Mouse (Mus musculus) limb, embryonic 11.5 days (tissue): ENCODE measurements around the gene Arhgef10l. TPM values are rescaled to one million over a fixed set of nuclear protein-coding genes. Genes with fewer than 3 reads are reported as not detected.

ENCODE experiments used
- ATAC-seq: fragments of 200-750 bp; cut with Nextera tagmentation; 2 replicates; pipeline ENCODE4 v1.8.0; 2017; ENCODE audit warnings: low read depth; ENCODE audit not compliant: insufficient number of reproducible peaks, low FRiP score, low TSS enrichment
- DNase-seq: peaks from one replicate; pipeline ENCODE4 v3.0.0-alpha.2; 2015; ENCODE audit warnings: low spot score
- H3K27ac ChIP-seq: fragments of 300-500 bp; sonication (generic); replicated peaks from 2 replicates; pipeline ENCODE4 v1.5.1; 2014; ENCODE audit warnings: low read depth, mild to moderate bottlenecking, low read length
- H3K27me3 ChIP-seq: fragments of 300-500 bp; sonication (generic); 2 replicates; pipeline ENCODE4 v1.6.1; 2014; ENCODE audit warnings: mild to moderate bottlenecking, low read length, mixed read lengths; ENCODE audit not compliant: control insufficient read depth, insufficient read depth
- H3K36me3 ChIP-seq: fragments of 300-500 bp; sonication (generic); 2 replicates; pipeline ENCODE4 v1.6.1; 2014; ENCODE audit warnings: mild to moderate bottlenecking, low read length, moderate library complexity, mixed read lengths; ENCODE audit not compliant: control insufficient read depth, insufficient read depth
- H3K4me1 ChIP-seq: fragments of 300-500 bp; sonication (generic); 2 replicates; pipeline ENCODE4 v1.6.1; 2014; ENCODE audit warnings: low read length, mixed read lengths; ENCODE audit not compliant: control insufficient read depth, insufficient read depth
- H3K4me2 ChIP-seq: fragments of 300-500 bp; sonication (generic); 2 replicates; pipeline ENCODE4 v1.6.1; 2014; ENCODE audit warnings: low read depth, mild to moderate bottlenecking, moderate library complexity; ENCODE audit not compliant: severe bottlenecking
- H3K4me3 ChIP-seq: fragments of 300-500 bp; sonication (generic); 2 replicates; pipeline ENCODE4 v1.5.1; 2014; ENCODE audit warnings: low read depth, low read length
- H3K9ac ChIP-seq: fragments of 300-500 bp; sonication (generic); 2 replicates; pipeline ENCODE4 v1.6.1; 2014; ENCODE audit warnings: mild to moderate bottlenecking, low read length
- H3K9me3 ChIP-seq: fragments of 300-500 bp; sonication (generic); 2 replicates; pipeline ENCODE4 v1.6.1; 2016; ENCODE audit warnings: low read length; ENCODE audit not compliant: control insufficient read depth
- WGBS: fragments of 180-500 bp; shearing (Covaris S2); extraction: QIAGEN DNeasy Blood & Tissue Kit; methylation state at CpG from one replicate; pipeline ENCODE4 v1.1.7; 2014; 5-methylcytosine and 5-hydroxymethylcytosine counted together
- polyA plus RNA-seq: library from polyadenylated mRNA; unstranded; fragments of >200 nt; fragmentation: Nextera tagmentation; extraction: Ambion mirVana; gene quantifications from 2 replicates; pipeline ENCODE4 v1.2.1, GENCODE M21; 2014

Gene Arhgef10l
- polyA plus RNA-seq, 1 experiment from 2014 or later, result 11.8 TPM

DNA sequence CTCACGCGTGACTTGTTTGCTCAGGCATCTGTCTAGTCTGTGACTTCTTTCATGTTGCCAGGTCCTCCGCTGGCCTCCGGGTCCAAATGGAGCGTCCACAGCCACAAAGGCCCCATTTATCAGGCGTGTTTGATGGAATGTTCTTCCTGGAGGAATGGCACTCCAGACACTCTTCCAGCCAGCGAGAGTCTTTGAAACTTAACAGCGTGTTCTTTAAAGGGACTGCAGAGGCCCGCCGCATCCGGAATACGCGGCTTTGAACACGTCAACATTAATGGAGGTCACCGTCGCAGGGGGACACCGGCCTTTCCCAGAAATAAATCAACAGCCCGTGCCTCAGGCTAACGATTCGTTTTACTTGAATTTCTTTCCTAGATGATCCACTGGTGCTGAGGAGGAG is 168.6 kb downstream of the Arhgef10l start:
- Histone ChIP-seq H3K4me2 (no peak overlapping the region), H3K4me3 (no peak overlapping the region), H3K36me3 (no peaks in the 10 kb centered on the region), H3K9ac (no peak overlapping the region), H3K27me3 (no peaks in the 10 kb centered on the region), H3K9me3 (no peaks in the 10 kb centered on the region), H3K27ac (no peak overlapping the region), H3K4me1 (peaks cover 12% of the 10 kb centered on the region; the same call in 1 of the 2 replicates)
- WGBS, result 47% methylated on average over 20 of the region's 20 CpGs
- DNase-seq (no peak), ATAC-seq (no peak)

- no peak overlapping the region for H3K27ac ChIP-seq
- no peak for ATAC-seq
- no peak overlapping the region for H3K4me3 ChIP-seq
- no peak for DNase-seq
- WGBS, result 40% methylated on average over 5 of the region's 5 CpGs
- H3K4me2 ChIP-seq, result no peak overlapping the region
- H3K36me3 ChIP-seq, result no peaks in the 10 kb centered on the region
- H3K9me3 ChIP-seq, result no peaks in the 10 kb centered on the region
- H3K9ac ChIP-seq, result no peak overlapping the region
- H3K27me3 ChIP-seq, result no peaks in the 10 kb centered on the region
- H3K4me1 ChIP-seq, result no peaks in the 10 kb centered on the region
These were observed 174.3 kb downstream of the Arhgef10l start for GRCm38 (mm10) chr4:140491555-140491954.

DNA sequence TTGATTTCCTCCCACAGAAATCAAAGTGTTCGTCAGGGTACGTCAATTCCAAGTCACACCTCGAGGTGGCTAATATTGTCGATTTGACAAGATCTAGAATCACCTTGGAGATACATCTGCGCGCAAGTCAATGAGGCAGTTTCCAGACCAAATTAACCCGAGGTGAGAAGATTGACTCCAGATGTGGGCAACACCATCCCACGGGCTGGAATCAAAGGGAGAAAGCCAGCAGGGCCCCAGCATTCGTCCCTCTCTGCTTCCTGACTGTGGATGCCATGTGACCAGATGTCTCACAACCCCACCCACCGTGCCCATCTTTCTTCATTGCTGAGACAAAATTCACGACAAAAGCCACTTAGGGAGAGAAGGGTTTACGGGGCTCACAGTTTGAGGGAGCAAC is 180.4 kb downstream of the Arhgef10l start:
- H3K4me1 ChIP-seq, result no peaks in the 10 kb centered on the region
- ATAC-seq (no peak), DNase-seq (peak; percentile 51)
- no peaks in the 10 kb centered on the region for H3K27me3 ChIP-seq
- no peaks in the 10 kb centered on the region for H3K36me3 ChIP-seq
- H3K27ac ChIP-seq, result no peak overlapping the region
- no peaks in the 10 kb centered on the region for H3K9me3 ChIP-seq
- no peak overlapping the region for H3K9ac ChIP-seq
- no peak overlapping the region for H3K4me2 ChIP-seq
- H3K4me3 ChIP-seq, result no peak overlapping the region
- 10% methylated on average over 12 of the region's 12 CpGs for WGBS

- Histone ChIP-seq H3K9me3 (no peaks in the 10 kb centered on the region), H3K4me3 (no peak overlapping the region), H3K4me2 (no peak overlapping the region), H3K27ac (no peak overlapping the region), H3K36me3 (no peaks in the 10 kb centered on the region), H3K27me3 (no peaks in the 10 kb centered on the region), H3K4me1 (peaks cover 7% of the 10 kb centered on the region), H3K9ac (no peak overlapping the region)
- ATAC-seq (no peak), DNase-seq (no peak)
- WGBS, result 82% methylated on average over 11 of the region's 11 CpGs
These were observed 182.7 kb downstream of the Arhgef10l start for GRCm38 (mm10) chr4:140483134-140483533.

DNA sequence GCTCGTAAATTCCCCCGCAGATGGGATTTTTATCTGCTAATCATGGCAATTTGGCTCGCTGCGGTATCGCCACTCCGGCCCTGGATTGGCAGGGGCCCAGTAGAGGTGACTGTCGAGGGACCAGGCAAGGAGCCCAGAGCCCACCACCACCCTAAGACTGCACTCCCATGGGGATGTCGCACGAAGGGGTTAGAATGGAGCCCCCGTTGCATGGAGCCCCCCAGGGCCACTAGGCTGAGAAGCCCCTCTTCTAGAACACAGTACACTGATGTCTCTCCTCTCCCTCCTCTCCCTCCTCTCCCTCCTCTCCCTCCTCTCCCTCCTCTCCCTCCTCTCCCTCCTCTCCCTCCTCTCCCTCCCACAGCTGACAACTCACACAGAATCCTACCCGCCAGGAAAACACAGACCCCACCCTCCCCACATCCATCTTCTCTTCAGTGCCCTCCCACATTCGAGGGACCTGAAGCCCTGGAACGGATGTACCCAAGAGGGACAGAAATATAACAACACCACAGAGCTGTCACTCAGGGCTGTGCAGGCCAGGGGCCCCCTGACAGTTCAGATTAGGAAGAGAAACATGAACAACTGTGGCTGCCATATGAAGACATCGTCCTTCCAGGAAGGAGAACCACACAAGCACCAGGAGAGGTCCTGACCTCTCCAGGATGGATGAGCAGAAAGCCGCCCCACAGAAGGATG is 185.3 kb downstream of the Arhgef10l start:
- Histone ChIP-seq H3K36me3 (no peaks in the 10 kb centered on the region), H3K9me3 (no peaks in the 10 kb centered on the region), H3K4me2 (no peak overlapping the region), H3K27me3 (no peaks in the 10 kb centered on the region), H3K4me3 (no peak overlapping the region), H3K27ac (no peak overlapping the region), H3K4me1 (peaks cover 7% of the 10 kb centered on the region), H3K9ac (no peak overlapping the region)
- 22% methylated on average over 15 of the region's 15 CpGs for WGBS
- no peak for ATAC-seq
- no peak for DNase-seq

GRCm38 (mm10) chr4:140475194-140475593 is 190.6 kb downstream of the Arhgef10l start:
- ATAC-seq (no peak), DNase-seq (no peak)
- H3K4me2 ChIP-seq, result no peak overlapping the region
- H3K4me1 ChIP-seq, result peaks cover 6% of the 10 kb centered on the region
- H3K9me3 ChIP-seq, result no peaks in the 10 kb centered on the region
- no peak overlapping the region for H3K4me3 ChIP-seq
- H3K27me3 ChIP-seq, result no peaks in the 10 kb centered on the region
- H3K36me3 ChIP-seq, result no peaks in the 10 kb centered on the region
- H3K27ac ChIP-seq, result no peak overlapping the region
- WGBS, result 41% methylated on average over 8 of the region's 8 CpGs
- no peak overlapping the region for H3K9ac ChIP-seq

GRCm38 (mm10) chr4:140469760-140470452 is 195.9 kb downstream of the Arhgef10l start:
- Histone ChIP-seq H3K9ac (no peak overlapping the region), H3K9me3 (no peaks in the 10 kb centered on the region), H3K4me1 (peaks cover 6% of the 10 kb centered on the region; the same call in 1 of the 2 replicates), H3K4me2 (no peak overlapping the region), H3K27ac (no peak overlapping the region), H3K27me3 (no peaks in the 10 kb centered on the region), H3K4me3 (no peak overlapping the region), H3K36me3 (no peaks in the 10 kb centered on the region)
- DNase-seq (no peak), ATAC-seq (no peak)
- WGBS, result 71% methylated on average over 13 of the region's 13 CpGs

DNA sequence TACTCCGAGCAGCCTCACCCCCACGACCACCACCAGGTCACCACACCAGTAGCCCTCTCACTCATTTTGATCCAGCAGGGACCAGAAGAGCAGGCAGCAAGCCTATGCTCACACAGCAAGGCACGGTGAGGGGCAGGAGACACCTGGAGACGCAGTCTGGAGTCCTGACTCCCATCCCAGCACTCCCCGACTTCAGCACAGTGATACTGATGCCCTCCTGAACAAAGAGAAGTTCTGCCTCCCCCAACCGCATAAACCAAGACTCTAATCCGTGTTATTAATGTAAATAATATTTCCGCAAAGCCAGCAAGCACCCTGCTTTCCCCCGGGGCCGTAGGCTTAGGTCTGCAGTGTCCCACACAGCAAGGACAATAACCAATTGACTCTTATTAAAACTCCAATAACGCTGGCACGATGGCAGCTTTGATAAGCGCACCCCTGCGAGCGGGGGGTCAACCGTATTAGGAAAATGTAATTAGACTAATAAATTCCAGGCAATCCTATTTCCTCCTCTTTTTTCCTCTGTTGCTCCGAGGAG is 198.5 kb downstream of the Arhgef10l start:
- no peaks in the 10 kb centered on the region for H3K27me3 ChIP-seq
- no peak overlapping the region for H3K9ac ChIP-seq
- H3K36me3 ChIP-seq, result no peaks in the 10 kb centered on the region
- peaks cover 6% of the 10 kb centered on the region; the same call in 1 of the 2 replicates for H3K4me1 ChIP-seq
- no peak overlapping the region for H3K27ac ChIP-seq
- no peak overlapping the region for H3K4me2 ChIP-seq
- H3K9me3 ChIP-seq, result no peaks in the 10 kb centered on the region
- ATAC-seq (no peak), DNase-seq (no peak)
- H3K4me3 ChIP-seq, result no peak overlapping the region
- WGBS, result 35% methylated on average over 17 of the region's 17 CpGs
